Mouse (Mus musculus) right cerebral cortex, adult 2 months (tissue): ENCODE measurements around the gene Swi5.

Source experiments
- DNase-seq, 2 experiments: peaks; one replicate each; pipeline ENCODE4 v3.0.0; 2021 to 2022; ENCODE audit warnings: low spot score in 2 of 2

Gene Swi5

GRCm38 (mm10) chr2:32287923-32288367 is at the start of gene Swi5:
Gene Swi5, minus strand, starts transcription at chr2:32288075.
- peak; percentile 97 to 98 for DNase-seq

- no peak for DNase-seq
Measured at GRCm38 (mm10) chr2:32335888-32336287, 48.0 kb upstream of the Swi5 start.

GRCm38 (mm10) chr2:32332159-32332558 is 44.3 kb upstream of the Swi5 start:
- no peak for DNase-seq

- DNase-seq, result no peak
Measured at GRCm38 (mm10) chr2:32329531-32329930, 41.7 kb upstream of the Swi5 start.

GRCm38 (mm10) chr2:32328911-32329460 is 41.1 kb upstream of the Swi5 start:
- no peak for DNase-seq

GRCm38 (mm10) chr2:32327200-32327599 is 39.3 kb upstream of the Swi5 start:
- DNase-seq, result no peak

GRCm38 (mm10) chr2:32325342-32325741 is 37.5 kb upstream of the Swi5 start:
- DNase-seq, result no peak

- no peak for DNase-seq
Measured at GRCm38 (mm10) chr2:32324322-32324721, 36.4 kb upstream of the Swi5 start.

GRCm38 (mm10) chr2:32322754-32323741 is 35.2 kb upstream of the Swi5 start:
- DNase-seq, result no peak

- no peak for DNase-seq
Measured at GRCm38 (mm10) chr2:32321591-32322298, 33.9 kb upstream of the Swi5 start.

- DNase-seq, result no peak
Measured at GRCm38 (mm10) chr2:32320721-32321120, 32.8 kb upstream of the Swi5 start.

- DNase-seq, result no peak
Measured at GRCm38 (mm10) chr2:32319586-32320580, 32.0 kb upstream of the Swi5 start.

GRCm38 (mm10) chr2:32318709-32319585 is 31.1 kb upstream of the Swi5 start:
- DNase-seq, result no peak

GRCm38 (mm10) chr2:32317791-32318417 is 30.0 kb upstream of the Swi5 start:
- DNase-seq, result no peak

GRCm38 (mm10) chr2:32316887-32317656 is 29.2 kb upstream of the Swi5 start:
- DNase-seq, result peak; percentile 29 to 53

GRCm38 (mm10) chr2:32315751-32316150 is 27.9 kb upstream of the Swi5 start:
- DNase-seq, result peak in 1 of 2 experiments; percentile 35

- DNase-seq, result no peak
Measured at GRCm38 (mm10) chr2:32314831-32315230, 27.0 kb upstream of the Swi5 start.

GRCm38 (mm10) chr2:32312318-32312964 is 24.6 kb upstream of the Swi5 start:
- peak; percentile 50 to 55 for DNase-seq
